Mouse (Mus musculus): Measurements from ENCODE around the gene Psmb7.

The Psmb7 gene

DNA sequence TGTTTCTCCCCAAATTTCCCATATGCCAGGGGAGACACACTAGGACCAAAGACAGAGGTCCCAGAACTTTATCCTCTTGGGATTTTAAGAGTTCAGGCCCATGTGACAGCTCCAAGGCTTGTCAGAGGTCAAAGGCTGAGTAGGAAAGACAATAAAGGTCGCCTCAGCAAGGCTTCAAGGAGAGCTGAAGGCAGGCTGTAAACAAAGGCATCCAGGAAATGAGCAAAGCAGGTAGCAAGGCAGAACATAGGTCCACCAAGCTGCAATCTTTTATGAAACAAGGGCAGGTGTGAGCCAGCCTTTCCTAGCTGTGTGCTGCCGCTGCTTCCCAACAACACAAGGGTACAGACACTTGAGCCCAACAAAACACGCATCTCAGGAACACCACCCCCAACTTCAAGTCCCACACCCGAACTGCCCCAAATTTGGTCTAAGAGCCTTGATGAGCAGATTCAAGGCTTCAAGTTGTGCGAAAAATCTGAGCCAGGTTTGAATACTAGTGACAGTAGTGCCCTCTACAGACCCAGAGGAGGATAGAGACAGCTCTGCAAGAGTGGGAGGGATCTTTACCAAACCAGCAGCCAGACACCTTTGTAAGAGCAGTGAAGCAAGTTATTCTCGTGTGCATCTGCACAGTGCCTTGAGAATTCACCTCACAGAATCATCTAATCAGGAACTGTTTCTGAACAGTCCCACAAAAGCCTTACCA is 52.0 kb downstream of the Psmb7 start:
- DNase-seq (ENCODE audit: low spot score), result peak; percentile 46

DNA sequence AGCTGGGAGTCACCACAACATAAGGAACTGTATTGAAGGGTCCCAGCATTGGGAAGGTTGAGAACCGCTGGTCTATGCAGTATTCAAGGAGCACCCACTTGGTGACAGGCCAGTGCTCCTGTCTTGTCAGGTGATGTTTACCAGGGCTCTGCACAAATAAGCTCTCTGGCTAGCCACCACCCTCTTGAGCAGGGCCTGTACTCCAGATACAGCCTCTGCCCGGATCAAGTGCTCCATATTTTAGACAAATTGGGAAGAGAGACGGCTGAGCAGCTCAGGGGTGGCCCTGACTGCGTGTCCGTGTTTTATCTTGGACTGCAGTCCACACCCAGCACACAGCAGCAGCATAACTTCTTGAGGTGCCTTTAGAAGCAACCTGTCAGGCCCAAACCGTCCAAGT is 57.2 kb downstream of the Psmb7 start:
- DNase-seq (ENCODE audit: low spot score), result no peak

DNA sequence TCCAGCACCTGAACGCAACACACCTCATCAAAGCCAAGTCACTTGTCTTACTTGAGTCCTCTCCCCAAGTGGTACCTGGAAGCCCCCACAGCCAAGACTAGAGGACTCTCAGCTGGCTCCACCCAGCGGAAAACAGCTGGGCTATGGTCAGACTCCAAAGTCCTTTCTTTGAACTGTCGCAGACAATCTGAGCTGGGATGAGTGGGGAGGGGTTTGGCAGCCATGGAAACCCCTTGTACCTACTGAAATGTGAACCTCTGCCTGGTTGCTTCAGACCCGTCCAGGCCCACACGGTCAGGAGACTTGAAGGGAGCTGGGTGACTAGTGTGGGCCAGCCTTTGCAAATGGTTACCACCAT is 58.5 kb downstream of the Psmb7 start:
- DNase-seq (ENCODE audit: low spot score), result peak; percentile 77

DNA sequence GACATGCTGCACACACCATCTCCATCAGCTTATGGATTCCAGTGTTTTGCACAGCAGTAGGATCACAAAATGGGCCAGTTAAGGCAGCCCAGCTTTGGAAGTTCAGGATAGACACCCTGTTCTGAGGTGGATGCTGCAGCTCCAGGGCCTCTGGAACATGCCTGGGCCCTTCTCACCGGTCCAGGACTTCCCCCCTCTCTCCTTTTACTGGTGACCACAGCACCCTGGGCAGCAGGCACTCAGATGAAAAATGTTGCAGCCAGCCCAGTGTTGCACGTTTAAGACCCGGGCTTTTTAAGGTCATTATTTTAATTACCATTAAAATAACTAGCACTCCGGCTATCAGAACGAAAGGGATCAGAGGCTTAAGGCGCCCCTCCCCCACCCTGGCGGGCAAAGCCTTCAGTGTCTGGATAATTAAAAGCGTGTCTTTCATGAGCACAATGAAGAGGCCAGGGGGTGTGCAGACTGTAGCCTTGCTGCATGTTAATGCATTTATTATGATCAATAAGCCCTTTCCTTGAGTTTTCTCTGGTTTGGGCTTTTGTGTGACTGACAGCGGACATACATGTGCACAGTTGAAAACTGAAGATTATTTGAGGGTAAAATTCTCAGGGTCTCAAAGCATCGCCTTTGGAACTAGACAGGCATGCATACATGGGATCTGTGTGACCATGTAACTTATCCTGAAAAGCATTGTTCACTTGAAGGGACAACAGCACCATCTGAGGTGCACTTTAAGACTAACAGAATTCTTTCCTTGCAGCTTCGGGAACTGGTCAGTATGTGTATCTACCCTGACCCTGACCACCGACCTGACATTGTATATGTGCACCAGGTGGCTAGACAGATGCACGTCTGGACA is 59.1 kb downstream of the Psmb7 start:
- peak; percentile 75 for DNase-seq (ENCODE audit: low spot score)

DNA sequence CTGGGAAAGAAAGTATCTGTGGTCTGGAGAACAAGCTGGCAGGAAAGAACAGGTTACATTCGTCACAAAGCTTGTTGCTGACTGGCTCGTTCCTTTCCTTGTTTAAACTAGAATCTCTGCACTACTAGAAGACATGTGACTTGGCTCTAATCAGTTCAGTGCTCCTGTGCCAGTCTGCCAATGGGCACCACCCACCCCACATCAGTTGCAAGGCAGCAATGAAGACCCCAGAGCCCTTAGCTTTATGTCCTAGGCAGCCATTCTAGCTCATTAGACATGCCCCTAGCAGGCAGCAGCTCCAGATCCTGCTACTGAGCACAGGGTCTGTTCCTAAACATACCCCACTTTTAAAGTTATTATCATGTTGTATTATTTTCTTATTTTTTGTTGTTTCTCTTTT is 59.9 kb downstream of the Psmb7 start:
- DNase-seq (ENCODE audit: low spot score), result no peak

DNA sequence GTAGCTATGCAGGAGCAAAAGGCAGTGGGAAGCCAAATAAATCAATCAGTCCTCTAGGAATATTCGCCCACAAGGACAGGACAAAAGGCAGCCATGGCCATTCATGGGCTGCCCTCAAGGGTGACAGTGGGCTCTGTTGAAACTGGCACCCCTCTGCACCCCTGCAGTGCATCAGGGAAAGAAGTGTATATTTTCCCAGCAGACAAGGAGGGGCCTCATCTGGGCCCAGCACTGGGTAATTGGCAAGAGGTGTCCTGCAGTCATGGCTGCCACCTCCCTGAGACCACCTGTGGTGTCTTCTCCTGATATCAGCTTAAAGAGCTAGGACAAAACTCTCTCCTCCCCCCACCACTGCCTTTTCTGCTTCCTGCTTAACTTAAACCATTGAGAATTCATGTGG is 64.4 kb downstream of the Psmb7 start:
- no peak for DNase-seq (ENCODE audit: low spot score)

DNA sequence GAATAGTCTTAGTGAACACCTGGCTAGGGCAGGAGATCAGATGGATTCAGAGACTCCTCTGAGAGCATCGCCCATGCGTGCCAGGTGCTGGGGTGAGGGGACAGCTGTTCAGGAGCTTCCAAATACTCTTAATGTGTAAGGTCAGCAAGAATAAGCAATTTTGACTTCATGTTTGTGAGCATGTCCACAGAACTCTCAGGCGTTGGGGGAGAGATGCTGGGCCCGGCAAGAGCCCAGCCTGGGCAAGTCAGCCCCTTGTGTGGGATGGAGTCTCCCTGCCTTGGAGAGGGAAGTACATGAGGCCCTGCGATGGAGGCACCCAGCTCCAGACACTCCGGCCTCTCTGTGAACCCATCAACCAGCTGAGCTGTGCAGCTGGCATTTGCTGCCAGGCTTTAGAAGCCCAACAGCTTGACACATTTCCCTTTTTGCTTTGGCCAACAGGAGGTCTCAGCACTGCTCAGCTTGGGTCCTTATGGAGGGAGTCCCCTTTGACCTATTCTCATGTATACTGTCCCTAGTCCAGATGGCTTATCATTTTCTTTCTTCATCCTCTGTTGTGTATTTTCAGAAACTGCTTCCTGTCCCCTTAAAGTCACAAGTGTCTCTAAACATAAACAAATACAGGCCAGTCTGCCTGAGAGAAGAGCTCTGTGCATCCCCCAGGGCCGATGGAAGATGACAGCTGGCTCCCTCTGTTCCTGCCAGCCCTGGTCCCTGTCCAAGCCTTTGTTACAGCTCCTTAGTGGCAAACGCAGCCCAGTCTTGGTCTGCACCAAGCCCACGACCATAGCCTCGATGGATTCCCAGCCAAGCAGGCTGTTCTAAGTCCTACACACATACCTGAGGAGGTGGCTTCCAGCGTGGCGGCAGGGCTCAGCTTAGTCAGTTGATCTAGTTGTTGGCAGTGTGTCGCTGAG is 65.0 kb downstream of the Psmb7 start:
- no peak for DNase-seq (ENCODE audit: low spot score)

DNA sequence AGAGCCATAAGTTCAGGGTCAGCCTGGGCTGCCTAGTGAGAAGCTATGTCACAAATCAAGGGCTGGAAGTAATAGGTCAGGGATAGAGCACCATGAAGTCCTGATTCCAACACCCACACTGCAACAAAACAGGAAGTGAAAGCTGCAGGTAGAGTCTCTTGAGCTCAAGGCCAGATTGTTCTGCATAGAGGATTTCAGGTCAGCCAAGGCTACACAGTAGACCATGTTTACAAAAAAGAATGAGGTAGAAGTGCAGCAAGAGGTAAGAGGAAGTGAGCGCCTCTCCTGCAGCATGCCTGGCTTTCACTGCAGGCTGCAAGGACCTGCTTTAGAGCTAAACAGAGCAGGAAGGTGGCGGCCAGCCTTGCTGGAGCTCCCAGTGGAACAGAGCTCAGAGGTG is 69.2 kb downstream of the Psmb7 start:
- DNase-seq (ENCODE audit: low spot score), result no peak

DNA sequence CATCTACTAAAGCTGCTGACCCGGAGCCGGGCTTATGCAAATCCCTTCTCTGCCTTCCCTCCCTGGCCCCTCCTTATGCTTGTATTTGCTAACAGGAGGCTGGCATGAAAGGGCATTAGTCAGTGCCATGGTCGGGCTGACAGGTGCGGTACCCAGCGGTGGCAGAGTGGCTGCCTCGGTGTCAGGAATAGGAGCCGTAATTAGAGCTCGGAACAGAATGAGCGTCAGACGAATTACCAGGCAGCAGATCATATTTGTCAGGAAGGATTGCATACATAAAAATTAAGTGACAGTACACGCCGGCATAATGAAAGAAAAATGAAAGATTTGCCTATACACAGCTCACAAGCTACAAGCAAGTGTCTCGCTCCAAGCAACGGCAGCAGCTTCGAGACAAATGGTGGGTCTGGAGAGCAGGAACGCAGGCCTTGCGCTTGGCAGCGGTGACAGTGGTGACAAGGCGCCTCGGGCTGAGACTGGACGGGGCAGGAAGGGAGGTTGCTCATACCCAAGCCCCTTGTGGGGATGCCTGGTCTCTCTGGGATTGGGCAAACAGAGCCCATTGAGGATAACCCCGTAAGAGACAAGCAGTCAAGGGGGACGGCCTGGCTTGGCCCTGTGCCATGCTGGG is 71.8 kb downstream of the Psmb7 start:
- no peak for DNase-seq (ENCODE audit: low spot score)

DNA sequence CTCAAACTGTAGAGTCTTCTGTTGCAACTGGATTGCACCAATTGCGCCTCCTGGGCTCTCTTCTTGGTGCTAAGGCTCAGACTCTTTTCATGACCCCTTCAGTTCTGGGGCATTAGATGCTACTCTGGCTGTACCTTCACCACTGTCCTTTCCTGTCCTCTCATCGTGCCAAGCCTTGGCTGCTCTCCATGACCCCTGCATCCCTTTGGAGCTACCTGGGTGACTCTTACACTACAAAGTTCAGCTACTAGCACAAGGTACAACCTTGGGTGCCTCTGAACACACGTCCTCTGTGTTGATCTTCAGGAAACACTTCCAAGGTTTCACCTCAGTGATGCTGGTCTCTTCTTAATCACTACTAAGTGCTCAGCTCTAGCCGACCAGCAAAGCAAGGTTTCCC is 81.3 kb downstream of the Psmb7 start:
- no peak for DNase-seq (ENCODE audit: low spot score)

DNA sequence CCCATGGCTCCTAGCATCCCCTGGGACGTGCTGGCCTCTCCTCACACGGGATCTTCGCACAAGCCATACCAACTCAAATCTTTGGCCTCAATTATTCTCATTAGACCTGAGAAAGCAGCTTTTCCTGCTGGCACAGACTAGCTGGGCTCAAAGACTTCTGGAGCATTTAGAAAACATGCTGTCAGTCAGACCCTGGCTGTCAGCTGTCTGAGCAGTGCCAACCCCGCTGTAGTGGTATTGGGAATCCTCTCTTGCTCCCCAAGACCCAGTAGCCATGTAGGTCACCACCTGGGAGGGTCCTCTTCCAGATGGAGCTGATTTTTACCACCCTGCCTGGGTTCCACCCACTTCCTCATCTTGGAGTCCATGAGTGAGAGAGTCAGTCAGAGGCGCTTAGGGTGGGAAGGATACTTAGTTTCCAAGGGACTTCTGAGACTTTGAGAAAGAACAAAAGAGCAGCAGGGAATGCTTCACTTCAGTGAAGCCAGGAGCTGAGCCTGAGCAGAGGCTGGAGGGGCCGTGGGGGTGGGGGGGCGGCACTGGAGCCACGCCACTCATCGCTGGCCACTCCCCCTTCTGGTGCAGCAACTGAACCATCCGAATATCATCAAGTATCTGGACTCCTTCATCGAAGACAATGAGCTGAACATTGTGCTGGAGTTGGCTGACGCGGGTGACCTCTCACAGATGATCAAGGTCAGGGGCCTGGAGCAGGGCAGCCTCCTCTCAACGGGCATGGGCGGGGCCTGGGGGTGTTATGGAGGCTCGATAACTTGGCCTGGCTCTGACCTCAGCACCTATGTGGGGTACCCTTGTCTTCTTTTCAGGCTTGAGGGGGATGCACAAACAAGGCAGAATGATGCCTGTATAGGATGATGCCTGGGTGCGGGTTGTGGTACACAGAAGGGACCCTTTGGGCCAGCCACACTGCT is 83.3 kb downstream of the Psmb7 start:
- DNase-seq (ENCODE audit: low spot score), result no peak

DNA sequence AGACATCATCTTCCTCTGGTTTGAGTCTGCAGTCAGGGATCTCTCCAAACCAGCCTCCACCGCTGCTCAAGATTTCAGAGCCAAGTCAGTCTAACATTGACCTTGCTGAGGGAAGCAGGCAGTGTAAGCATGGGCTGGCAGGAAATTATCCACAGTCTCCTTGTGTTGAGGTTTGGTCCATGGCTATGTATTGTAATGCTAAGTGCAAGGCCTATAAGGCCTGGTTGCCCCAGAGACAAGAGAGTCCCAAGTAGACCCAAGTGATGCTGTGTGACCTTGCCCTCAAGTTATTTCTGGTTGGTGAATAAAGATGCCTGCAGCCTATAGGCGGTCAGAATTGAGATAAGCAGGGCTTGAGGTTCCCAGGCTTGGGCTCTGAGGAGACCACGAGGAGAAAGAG is 87.2 kb downstream of the Psmb7 start:
- no peak for DNase-seq (ENCODE audit: low spot score)

DNA sequence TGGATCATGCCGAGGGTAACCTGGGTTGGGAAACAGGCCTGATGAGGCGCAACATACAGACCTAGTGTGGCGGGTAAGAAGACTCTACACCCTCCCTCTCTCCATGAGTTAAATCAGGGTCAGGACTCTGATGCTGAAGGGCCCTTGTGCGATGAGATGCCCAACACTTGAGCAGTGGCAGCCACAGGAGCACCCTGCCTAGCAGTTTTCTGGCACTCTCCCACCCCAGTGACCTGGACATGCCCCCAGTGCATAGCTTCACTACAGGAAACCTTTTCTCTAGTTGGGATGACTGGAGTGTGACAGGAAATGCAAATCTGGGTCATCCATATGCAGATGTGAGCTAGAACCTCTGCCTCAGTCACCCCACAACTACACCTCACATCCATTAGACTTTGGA is 88.2 kb downstream of the Psmb7 start:
- no peak for DNase-seq (ENCODE audit: low spot score)

DNA sequence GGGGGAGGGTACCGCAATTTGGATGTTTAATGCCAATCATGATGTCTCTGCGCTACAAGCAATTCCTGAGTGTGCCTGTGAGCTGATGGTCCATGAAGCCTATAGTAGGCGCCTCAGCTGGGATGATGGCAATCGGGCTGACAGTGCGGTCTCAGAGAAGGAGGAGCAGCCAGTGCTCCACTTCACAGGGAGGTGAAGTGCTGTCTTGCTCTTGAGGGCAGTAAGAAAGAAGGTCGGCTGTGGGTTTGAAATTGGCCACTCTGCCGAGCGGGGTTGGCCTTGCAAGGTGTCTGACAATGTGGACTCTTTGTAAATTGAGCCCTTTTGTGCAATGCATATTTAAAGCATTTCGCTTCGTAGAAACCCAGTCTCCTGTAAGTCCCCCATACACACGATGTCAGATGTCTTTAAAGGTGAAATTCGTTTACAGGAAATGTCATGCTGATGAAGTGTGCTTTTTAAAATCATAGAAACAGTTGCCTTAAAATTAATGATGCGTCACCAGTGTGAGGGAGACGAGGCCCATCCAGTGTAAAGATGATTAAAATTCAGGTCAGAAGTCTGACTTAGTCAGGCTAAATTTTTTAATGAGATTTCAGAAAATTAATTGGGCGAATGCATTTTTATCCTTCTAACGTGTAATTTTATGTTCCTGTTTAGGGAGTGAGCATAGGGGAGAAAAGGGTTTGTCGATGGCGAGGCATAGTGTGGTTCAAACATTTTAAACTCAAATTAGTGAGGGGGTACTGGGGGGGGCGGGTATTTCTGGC is 89.5 kb downstream of the Psmb7 start:
- DNase-seq (ENCODE audit: low spot score), result no peak

DNA sequence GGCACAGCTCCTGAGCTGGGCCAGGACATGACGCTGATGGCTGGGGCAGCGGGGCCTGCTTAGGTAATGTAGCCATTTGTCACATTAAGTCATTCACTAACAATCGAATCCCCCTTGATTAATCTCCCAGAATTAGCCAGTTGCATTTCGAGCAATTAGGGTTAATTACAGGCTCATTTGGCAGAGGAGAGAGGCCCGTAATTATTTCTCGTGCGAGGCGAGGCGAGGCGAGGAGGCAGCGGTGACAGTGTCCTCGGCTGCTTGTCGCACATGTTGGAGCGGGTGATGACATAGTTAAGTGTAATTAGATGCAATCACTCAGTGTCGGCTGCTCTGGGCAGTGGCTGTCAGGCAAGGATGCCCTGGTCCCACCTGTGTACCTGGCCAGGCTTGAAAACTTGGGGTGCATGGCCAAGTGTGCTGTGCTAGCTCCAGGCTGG is 91.9 kb downstream of the Psmb7 start:
- DNase-seq (ENCODE audit: low spot score), result no peak

DNA sequence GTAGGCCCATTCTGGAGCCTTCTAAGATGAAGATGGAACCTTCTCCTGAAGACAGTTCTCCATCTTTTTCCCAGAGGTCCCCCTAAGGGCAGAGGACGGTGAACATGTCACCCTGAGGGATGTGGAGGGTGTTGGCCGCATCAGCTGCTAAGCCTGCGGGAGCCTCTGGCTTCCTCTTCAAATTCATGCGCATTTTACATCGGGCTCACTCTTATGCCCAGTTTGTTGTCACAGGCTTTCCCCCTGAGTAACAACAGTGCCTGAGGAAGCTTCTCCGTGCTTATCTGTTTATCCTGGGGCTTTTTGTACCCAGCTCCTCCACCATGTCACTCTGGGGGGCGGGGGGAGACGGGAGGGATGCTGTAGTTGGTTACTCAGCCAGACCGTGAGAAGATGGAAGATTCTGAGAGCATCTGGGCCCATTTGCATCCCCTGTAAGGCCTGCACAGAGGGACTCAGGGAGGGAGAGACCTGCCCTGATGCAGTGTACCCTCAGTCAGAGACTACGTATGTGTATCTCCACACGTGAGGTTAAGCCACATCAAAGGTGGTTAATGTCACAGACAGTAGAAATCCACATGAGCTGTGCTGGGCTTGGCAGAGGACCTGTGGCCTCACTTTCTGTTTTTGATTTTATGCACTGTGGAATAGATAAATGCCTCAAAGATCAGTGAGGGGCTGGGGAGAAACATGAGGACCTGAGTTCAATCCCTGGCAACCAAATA is 95.9 kb downstream of the Psmb7 start:
- no peak for DNase-seq (ENCODE audit: low spot score)

DNA sequence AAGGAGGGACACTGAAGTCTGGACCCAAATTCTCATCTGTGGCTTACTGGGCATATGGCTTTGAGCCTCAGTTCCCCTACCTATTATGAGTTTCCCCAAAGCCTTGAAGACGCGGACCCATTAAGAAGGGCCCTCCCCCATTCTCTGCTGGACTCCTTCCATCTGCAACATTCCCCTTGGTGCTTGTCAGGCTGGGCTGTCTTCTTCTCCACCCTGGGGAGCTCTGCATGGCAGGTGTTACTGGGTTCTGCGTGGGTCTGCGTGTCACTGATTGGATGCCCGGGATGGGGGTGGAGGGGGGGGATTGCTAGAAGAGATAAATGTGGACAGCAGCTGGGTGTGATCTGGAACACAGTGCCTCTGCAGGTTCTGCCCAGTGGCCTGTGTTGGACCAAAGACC is 97.1 kb downstream of the Psmb7 start:
- no peak for DNase-seq (ENCODE audit: low spot score)

DNA sequence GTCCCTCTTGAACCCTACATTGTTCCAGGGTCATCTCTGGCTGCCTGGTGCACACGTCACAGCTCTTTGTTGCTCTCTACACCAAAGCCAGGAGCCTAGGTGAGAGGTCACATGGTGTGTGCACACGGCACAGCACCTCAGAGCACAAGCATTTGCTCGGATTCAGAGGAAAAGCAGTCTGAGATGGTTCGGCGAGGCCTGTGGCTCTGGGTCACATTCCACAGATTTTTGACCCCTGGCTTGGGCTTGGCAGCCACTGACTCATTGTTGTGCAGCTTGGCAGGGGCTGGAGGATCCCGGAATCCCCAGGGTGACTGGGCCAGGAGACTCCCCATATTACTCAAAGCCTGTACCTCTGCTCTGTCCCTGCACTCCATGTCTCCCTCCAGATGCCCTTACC is 97.7 kb downstream of the Psmb7 start:
- DNase-seq (ENCODE audit: low spot score), result peak; percentile 79

DNA sequence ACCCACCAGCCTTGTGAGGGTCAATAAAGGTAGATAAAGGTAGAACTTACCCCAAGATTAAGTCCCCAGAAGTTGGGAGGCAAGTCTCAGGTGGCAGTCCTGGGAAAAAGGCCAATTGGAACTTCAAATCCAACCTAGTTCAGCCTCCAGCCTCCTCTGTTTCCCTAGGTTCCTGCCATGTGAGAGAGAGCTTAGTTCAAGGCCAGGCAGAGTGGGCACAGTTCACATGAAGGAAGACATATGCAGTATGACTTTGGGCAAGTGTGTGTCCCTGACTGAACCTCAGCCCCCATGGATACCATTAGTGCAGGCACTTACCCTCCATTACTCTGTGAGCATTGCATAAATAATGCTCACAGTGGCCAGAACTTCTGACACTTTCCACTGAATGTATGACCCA is 98.2 kb downstream of the Psmb7 start:
- no peak for DNase-seq (ENCODE audit: low spot score)

DNA sequence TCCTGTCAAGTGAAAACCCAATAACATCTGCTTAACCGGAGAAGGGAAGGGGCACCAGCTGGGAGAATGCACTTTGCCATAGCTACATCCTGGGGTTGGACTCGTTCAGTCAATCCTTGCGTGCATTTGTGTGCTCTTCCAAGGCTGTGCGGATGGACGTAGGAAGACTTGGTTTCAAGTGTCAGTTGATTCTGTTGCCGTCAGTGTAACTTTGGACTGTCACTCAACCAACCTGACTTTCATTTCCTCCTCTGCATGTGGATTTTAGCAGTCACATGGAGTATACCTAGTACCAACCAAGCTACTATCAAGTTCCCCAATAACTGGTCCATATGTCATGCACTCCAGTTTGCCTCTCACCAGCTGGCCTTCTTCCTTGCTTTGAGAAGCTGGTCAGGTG is 98.9 kb downstream of the Psmb7 start:
- no peak for DNase-seq (ENCODE audit: low spot score)
